Comparison of ENCODE assay signal across 17 mouse cellular contexts in the genomic region with DNA sequence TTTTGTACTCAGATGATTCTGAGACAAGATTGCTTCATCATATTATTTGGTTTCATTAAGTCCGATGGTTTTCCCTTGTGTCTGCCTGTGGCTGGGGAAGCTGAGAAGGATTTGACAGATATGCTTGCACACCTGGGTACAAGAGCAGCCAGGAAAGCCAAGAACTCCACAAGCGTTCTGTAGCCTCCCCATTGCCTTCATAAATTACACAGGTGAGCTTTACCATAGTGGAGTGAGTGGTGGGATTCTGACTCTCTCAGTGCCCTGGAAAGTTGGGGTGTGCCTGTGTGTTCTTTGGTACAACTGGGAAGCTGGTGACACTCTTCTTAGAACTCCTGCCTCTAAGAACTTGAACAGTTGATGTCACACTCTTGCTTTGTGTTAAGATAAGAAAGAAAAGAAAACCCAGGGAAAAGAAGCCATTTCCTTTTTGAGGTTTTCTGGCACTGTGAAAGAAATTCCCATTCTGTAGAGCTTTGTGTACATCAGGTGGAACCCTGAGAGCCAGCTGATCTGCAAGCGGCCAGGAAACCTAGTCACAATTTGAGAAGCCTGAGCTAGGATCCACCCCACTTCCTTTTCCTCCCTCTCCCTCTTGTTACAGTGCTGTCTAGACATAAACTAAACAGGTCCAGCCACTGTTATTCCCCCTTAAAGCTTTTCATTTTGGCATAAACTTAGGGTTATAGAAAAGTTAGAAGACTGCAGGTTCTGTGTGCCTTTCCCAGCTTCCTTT. TPM values are rescaled to one million over a fixed set of nuclear protein-coding genes. Genes with fewer than 3 reads are reported as not detected.
DNase-seq lines count a peak whose midpoint lies in the region; ATAC-seq and TF ChIP-seq lines count a peak whose summit lies in the region.
"Had no signal": no experiment of that assay in that cellular context is flagged by ENCODE, and none has a peak within 500 bp of the region (broad histone marks: within the 10 kb centered on the region; RNA-seq: fewer than 3 reads in every experiment).

No protein-coding gene starts in this region.

- ATAC-seq in heart, postnatal 0 days (ENCODE audit: insufficient read depth, low read depth): peak; percentile 55
- ATAC-seq in midbrain, embryonic 13.5 days: no peak
- no peak for ATAC-seq in midbrain, embryonic 15.5 days (replicated peaks)
- ATAC-seq in liver, embryonic 11.5 days (replicated peaks; ENCODE audit: low FRiP score): no peak
- ATAC-seq: activated CD4-positive, CD25-positive, alpha-beta regulatory T cell, adult 4 months; inflammation-experienced regulatory T-cells, adult 6 months had no signal

- peak overlapping the region; percentile 8; the same call in 1 of the 2 replicates for H3K27ac ChIP-seq in gastrocnemius, adult 2 months
- peak overlapping the region; percentile 15; the same call in 1 of the 2 replicates for H3K27ac ChIP-seq in heart, postnatal 0 days (ENCODE audit: low read depth)
- peak overlapping the region; percentile 30; the same call in 1 of the 2 replicates for H3K27ac ChIP-seq in midbrain, embryonic 13.5 days
- H3K27ac ChIP-seq in midbrain, embryonic 15.5 days: no peak overlapping the region
- no peak overlapping the region for H3K27ac ChIP-seq in liver, embryonic 11.5 days (ENCODE audit: low read depth, low read length)
- H3K27ac ChIP-seq in layer of hippocampus, adult 2 months: no peak overlapping the region
- H3K27ac ChIP-seq: embryonic facial prominence, embryonic 13.5 days; limb, embryonic 13.5 days; midbrain, embryonic 12.5 days had no signal

- no peaks in the 10 kb centered on the region for H3K9me3 ChIP-seq in heart, postnatal 0 days (replicated peaks; ENCODE audit: control insufficient read depth, low read length)
- H3K9me3 ChIP-seq in midbrain, embryonic 13.5 days: no peaks in the 10 kb centered on the region
- H3K9me3 ChIP-seq in midbrain, embryonic 15.5 days: no peaks in the 10 kb centered on the region
- H3K9me3 ChIP-seq in liver, embryonic 11.5 days (ENCODE audit: control insufficient read depth, low read length): no peaks in the 10 kb centered on the region
- H3K9me3 ChIP-seq: embryonic facial prominence, embryonic 13.5 days; limb, embryonic 13.5 days; midbrain, embryonic 12.5 days had no signal

- no peaks in the 10 kb centered on the region; the same call in 1 of the 2 replicates for H3K36me3 ChIP-seq in heart, postnatal 0 days (replicated peaks; ENCODE audit: control insufficient read depth, insufficient read depth, low read length)
- H3K36me3 ChIP-seq in midbrain, embryonic 13.5 days: no peaks in the 10 kb centered on the region
- no peaks in the 10 kb centered on the region for H3K36me3 ChIP-seq in midbrain, embryonic 15.5 days (replicated peaks)
- no peaks in the 10 kb centered on the region for H3K36me3 ChIP-seq in liver, embryonic 11.5 days (ENCODE audit: control insufficient read depth, insufficient read depth, low read length)
- H3K36me3 ChIP-seq: embryonic facial prominence, embryonic 13.5 days; limb, embryonic 13.5 days; midbrain, embryonic 12.5 days had no signal

- no peak for TF ChIP-seq CTCF in gastrocnemius, adult 2 months (IDR thresholded peaks at IDR 0.05)
- TF ChIP-seq CTCF in heart, postnatal 0 days (IDR thresholded peaks at IDR 0.05; ENCODE audit: low read depth): no peak
- TF ChIP-seq CTCF in layer of hippocampus, adult 2 months (conservative IDR thresholded peaks at IDR 0.05): no peak

- 53% methylated on average over 3 of the region's 3 CpGs for WGBS in heart, postnatal 0 days
- 69% methylated on average over 3 of the region's 3 CpGs for WGBS in midbrain, embryonic 13.5 days
- WGBS in midbrain, embryonic 15.5 days: 75% methylated on average over 3 of the region's 3 CpGs
- WGBS in liver, embryonic 11.5 days: 68% methylated on average over 3 of the region's 3 CpGs

- no peak overlapping the region for H3K4me2 ChIP-seq in heart, postnatal 0 days (ENCODE audit: low read depth, low read length)
- H3K4me2 ChIP-seq in midbrain, embryonic 13.5 days (replicated peaks): no peak overlapping the region
- no peak overlapping the region for H3K4me2 ChIP-seq in midbrain, embryonic 15.5 days
- H3K4me2 ChIP-seq in liver, embryonic 11.5 days: no peak overlapping the region
- H3K4me2 ChIP-seq: embryonic facial prominence, embryonic 13.5 days; limb, embryonic 13.5 days; midbrain, embryonic 12.5 days had no signal

- TF ChIP-seq EP300 in heart, postnatal 0 days (IDR thresholded peaks at IDR 0.05; ENCODE audit: low read depth): no peak

- DNase-seq in gastrocnemius, adult 2 months: no peak
- DNase-seq in gastrocnemius, postnatal 10 days: no peak
- DNase-seq in heart, postnatal 0 days (ENCODE audit: low spot score): no peak
- DNase-seq in heart, postnatal 10 days: no peak
- DNase-seq in liver, embryonic 11.5 days (ENCODE audit: low spot score): no peak
- DNase-seq in layer of hippocampus, adult 2 months (ENCODE audit: low spot score in 2 of 2): no peak
- DNase-seq: adrenal gland, postnatal 25 days; cerebellum, adult 8-10 months; right cerebral cortex, postnatal 14 days; thymus, adult 18-20 months had no signal

- intact Hi-C loops in gastrocnemius, adult 2 months (cut with DNase I): no loop called here
- intact Hi-C loops in heart, postnatal 10 days (cut with DNase I): loop anchor here (2.0 kb wide), 1 partner anchor 19 kb away; no protein-coding TSS in a partner anchor

- no peak overlapping the region for H3K4me3 ChIP-seq in gastrocnemius, adult 2 months
- no peak overlapping the region for H3K4me3 ChIP-seq in heart, postnatal 0 days (ENCODE audit: low read depth, low read length)
- no peak overlapping the region for H3K4me3 ChIP-seq in midbrain, embryonic 13.5 days (replicated peaks)
- no peak overlapping the region for H3K4me3 ChIP-seq in midbrain, embryonic 15.5 days
- no peak overlapping the region for H3K4me3 ChIP-seq in liver, embryonic 11.5 days (ENCODE audit: low read depth, low read length)
- no peak overlapping the region for H3K4me3 ChIP-seq in layer of hippocampus, adult 2 months
- H3K4me3 ChIP-seq: embryonic facial prominence, embryonic 13.5 days; limb, embryonic 13.5 days; midbrain, embryonic 12.5 days had no signal

- no peaks in the 10 kb centered on the region for H3K27me3 ChIP-seq in heart, postnatal 0 days (ENCODE audit: control insufficient read depth, insufficient read depth, low read length)
- no peaks in the 10 kb centered on the region for H3K27me3 ChIP-seq in midbrain, embryonic 13.5 days
- H3K27me3 ChIP-seq in midbrain, embryonic 15.5 days (replicated peaks): no peaks in the 10 kb centered on the region
- H3K27me3 ChIP-seq in liver, embryonic 11.5 days (replicated peaks; ENCODE audit: control insufficient read depth, insufficient read depth, low read length): no peaks in the 10 kb centered on the region
- H3K27me3 ChIP-seq: embryonic facial prominence, embryonic 13.5 days; limb, embryonic 13.5 days; midbrain, embryonic 12.5 days had no signal

- no peak overlapping the region for H3K9ac ChIP-seq in heart, postnatal 0 days (replicated peaks; ENCODE audit: low read depth, low read length)
- H3K9ac ChIP-seq in midbrain, embryonic 13.5 days (replicated peaks): no peak overlapping the region
- no peak overlapping the region for H3K9ac ChIP-seq in midbrain, embryonic 15.5 days
- H3K9ac ChIP-seq in liver, embryonic 11.5 days (ENCODE audit: low read depth, low read length): no peak overlapping the region
- H3K9ac ChIP-seq: embryonic facial prominence, embryonic 13.5 days; limb, embryonic 13.5 days; midbrain, embryonic 12.5 days had no signal

- peaks cover 55% of the 10 kb centered on the region for H3K4me1 ChIP-seq in heart, postnatal 0 days (ENCODE audit: control insufficient read depth, insufficient read depth)
- H3K4me1 ChIP-seq in midbrain, embryonic 13.5 days (replicated peaks): peaks cover 24% of the 10 kb centered on the region
- peaks cover 25% of the 10 kb centered on the region for H3K4me1 ChIP-seq in midbrain, embryonic 15.5 days
- 0 out of 2 replicates have a peak, but pooled peaks cover 2% of the 10 kb centered on the region for H3K4me1 ChIP-seq in liver, embryonic 11.5 days (replicated peaks; ENCODE audit: control insufficient read depth, insufficient read depth, low read length)

RNA-seq across cellular contexts. Expression of a gene that starts 9.6 kb away (rescaled TPM):
- 10 to 100 TPM; 50.3 to 51.3 TPM for total RNA-seq in gastrocnemius, adult 2 months (2021)
- 10 to 100 TPM; 48.3 to 49.1 TPM for total RNA-seq in gastrocnemius, postnatal 10 days (2021)
- 34.9 and 37.4 TPM in 2 replicates for total RNA-seq in heart, postnatal 0 days (2014; rRNA removed; ENCODE audit: low replicate concordance)
- 7.1 and 9.3 TPM in 2 replicates for polyA plus RNA-seq in heart, postnatal 0 days (2015; fragmentation: Nextera tagmentation; extraction: Ambion mirVana)
- 10 to 100 TPM; 79.2 to 79.6 TPM for total RNA-seq in heart, postnatal 10 days (2021)
- 8.2 and 9.4 TPM in 2 replicates for polyA plus RNA-seq in midbrain, embryonic 13.5 days (2015; fragmentation: Nextera tagmentation; extraction: Ambion mirVana)
- 9.3 and 12.2 TPM in 2 replicates for polyA plus RNA-seq in midbrain, embryonic 15.5 days (2015; fragmentation: Nextera tagmentation; extraction: Ambion mirVana)
- 7.9 and 9.4 TPM in 2 replicates for polyA plus RNA-seq in liver, embryonic 11.5 days (2014; fragmentation: Nextera tagmentation; extraction: Ambion mirVana)
- total RNA-seq in layer of hippocampus, adult 2 months (2021): 100 to 1,000 TPM; 110 to 112 TPM

Comparison
In these comparisons a context has a peak if more than half of its experiments do, and no peak if none do; other contexts are left out.
1. H3K27ac ChIP-seq: peak in gastrocnemius, adult 2 months (single experiment), heart, postnatal 0 days (single experiment) and midbrain, embryonic 13.5 days (single experiment); none in midbrain, embryonic 15.5 days (single experiment), liver, embryonic 11.5 days (single experiment) and layer of hippocampus, adult 2 months (single experiment).